Mouse (Mus musculus) cerebellum, postnatal 36 days (tissue): ENCODE data around the gene Gramd1b.

Experiments
- DNase-seq, 2 experiments: peaks; one replicate each; pipeline ENCODE4 v3.0.0; 2021 to 2022; ENCODE audit warnings: mixed read lengths in 2 of 2

The Gramd1b gene

DNA sequence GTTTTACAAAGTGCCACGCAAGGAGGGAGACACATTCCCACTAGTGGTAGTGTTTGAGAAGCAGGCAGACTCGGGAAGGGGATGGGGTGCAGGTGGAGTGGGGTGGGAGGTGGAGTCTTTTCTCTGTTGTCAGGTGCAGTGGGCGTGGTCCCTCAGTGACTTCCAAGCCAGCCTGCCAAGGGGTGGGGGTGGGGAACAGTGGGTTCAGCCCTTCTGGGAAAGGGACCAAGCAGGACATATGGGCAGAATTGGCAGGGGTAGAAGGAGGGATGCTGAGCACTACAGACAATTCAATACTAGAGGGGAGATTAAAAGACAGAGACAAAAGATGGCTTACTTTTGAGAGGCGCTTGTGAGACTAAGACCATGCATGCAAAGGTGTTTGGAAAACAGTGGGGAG lies 198.9 kb downstream of the Gramd1b start:
- DNase-seq, result peak; percentile 95

DNA sequence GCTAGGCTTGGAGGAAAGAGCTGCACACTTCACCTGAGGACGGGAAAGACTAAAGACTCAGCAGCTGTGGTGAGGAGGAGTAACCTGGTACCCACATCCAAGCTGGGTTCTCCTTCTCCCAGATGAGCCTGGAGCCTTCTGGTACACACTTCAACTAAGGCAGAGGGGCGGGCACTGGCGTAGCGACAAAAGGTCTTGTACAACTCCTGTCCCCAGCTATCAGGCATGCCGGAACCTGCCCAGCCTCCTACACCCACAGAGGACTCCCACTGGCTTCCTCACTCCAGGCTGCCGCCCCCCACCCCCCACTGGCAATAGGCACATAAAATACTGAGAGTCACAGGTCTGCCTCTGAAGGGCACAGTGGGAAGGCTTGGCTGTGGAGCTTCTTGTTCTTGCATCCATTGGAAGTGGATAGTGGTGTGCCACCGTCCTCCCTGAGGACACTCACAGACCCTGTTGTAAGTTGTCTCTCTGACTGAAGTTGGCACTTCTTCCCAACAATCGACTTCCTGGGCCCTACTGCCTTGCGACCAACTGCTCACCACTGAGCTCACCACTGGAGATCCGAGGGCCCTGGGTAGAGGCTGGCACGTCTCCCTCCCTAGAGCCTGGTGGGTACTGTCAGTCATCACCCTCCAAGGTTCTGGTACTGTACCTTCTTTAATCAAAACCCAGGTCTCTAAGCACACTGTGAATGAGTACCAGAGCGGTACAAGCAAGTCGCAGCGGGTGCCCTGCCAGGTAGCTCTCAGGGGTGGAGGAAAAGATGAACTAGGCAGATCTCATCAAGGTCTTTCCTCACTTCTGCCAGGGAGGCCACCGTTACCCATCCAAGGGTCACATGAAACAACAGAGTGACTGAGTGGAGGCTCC lies 199.5 kb downstream of the Gramd1b start:
- no peak for DNase-seq

DNA sequence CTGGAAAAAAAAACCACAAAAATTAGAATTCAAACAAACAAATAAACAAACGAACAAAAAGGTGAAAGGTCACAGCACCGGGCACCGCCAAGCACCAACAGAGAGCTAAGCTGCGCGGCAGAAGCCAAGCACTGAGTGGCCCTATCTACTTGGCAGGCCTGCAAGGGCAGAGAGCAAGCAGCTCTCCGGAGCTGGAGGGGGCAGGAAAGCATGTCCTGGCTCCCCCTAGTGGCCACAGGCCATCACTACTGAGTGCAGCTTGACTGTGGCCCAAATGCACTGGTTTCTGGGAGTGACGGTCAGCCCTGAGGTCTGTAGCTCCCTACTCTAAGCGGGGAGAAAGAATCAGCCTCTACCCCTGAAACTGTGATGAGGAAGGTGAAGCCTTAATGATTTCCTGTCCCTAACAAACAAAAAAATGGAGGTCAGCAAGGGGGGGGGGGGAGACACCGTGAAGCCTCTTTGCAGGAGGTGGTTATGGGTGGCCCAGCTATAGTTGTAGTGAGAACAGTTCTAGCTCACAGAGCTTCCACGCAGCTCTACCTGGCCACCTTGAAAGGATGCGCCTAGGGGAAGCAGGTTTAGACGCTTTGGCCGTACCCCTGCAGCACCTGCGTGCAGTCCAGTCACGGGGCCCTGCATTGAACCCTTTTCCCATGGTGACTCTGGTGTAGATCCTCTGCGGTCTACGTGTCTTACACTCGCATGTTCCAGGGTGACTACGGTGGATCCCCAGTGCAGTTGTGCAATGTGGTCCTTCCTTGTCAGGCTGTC lies 200.4 kb downstream of the Gramd1b start:
- DNase-seq, result peak; percentile 95

DNA sequence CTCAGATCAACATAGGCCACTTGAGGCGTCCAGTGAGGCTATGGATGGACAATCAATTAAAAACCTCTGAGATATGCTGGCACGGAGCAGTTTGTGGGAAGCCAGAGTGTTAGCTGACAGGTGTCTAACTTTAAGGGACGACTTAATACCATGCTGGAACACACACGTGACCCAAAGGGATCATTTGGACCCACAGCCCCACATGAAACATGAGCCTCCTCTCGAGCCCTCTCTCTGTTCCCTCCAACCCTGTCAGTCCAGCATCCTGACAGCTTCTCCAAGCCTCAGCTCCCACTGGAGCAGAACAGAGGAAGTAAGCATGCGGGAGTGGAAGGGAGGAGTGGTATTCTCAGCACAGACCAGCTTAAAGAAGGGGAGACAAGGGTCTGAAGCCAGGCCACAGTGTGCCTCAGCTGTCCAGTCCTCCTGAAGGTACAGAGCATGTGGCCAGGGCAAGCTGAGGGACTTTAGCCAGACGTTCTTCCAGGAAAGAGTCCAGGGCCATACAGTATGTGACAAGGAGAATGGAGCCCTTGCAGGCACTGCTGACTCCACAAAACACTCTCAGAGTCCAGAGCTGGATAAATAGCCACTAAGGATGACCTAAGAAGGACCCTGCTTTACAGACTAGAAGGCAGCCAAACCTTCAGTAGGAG lies 204.8 kb downstream of the Gramd1b start:
- DNase-seq, result no peak

DNA sequence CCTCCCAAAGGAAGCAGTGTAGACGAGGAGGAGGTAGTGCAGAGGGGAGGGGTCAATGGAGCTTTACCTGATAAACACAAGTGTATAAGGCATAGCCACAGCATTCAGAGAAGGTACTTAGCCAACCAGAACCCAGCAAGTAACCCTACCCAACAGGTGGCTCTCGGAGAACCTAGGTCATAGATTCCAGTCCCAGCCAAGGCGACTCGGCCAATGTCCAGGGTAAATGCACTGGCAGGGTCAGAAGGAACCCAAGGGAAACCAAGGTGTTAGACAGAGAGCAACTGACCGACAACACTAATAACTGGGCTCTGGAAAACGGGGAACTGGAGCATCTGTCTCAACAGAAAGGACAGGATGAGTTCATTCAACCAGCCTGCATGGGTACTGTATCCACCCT lies 206.4 kb downstream of the Gramd1b start:
- DNase-seq, result no peak

DNA sequence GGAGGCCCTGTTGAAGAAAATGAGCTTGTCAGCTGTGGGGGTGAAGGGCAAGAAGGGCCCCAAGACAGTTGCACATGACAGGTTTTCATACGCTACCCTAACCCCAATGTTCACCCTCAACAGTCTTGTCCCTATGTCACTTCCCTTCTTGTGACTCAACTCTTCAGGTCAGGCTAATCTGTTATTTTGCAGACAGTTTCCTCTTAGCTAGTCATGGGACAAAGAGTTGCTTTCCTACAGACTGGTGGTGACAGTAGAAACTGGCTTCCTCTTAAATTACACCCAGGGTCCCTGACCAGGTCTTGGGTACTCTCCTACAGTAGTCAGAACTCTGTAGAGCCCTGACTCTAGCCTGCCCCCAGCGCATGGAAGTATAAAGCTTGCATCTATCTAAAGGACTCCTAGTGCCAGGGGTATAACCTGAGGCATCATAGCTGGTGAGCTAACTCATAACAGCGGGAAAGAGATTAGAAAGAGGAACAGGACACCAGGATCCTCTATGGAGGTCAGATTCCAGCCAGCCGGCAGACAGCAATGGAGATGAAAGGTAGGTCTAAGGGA lies 206.9 kb downstream of the Gramd1b start:
- DNase-seq, result no peak

DNA sequence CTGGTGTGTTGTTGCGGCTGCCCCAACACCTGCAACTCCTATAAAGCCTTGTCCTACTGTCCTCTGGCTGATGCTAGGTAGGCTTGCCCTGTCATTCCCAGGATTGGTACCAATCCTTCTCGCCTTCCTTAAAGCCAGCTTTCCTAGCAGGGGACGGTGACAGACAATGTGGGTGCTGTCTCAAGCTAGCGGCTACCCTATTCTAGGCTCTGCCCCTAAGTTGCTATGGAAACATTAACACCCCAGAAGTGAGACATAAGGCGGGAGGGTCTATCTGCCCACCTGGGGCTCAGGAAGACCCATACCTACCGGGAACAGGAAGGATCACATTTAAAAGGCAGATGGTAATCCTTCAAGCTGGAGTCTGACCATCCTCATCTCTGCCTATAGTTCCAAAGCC lies 207.4 kb downstream of the Gramd1b start:
- no peak for DNase-seq

DNA sequence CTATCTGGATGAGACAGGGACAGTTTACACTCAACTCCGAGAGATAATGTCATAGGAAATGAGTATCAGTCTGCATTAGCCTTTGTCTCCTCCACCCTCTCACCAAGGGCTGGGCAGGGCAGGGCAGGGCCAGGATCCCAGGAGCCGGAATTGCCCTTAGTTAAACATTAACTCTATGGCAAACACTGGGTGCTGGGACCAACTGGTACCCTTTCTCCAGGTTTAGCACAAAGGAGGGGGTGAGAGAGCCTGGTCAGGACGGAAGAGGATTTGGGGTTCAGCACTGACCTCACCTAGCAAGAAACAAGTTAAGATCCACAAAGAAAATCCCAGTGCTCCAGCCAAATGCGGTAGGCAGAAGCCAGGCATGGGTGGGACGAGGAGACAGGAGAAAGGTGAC lies 208.0 kb downstream of the Gramd1b start:
- no peak for DNase-seq

DNA sequence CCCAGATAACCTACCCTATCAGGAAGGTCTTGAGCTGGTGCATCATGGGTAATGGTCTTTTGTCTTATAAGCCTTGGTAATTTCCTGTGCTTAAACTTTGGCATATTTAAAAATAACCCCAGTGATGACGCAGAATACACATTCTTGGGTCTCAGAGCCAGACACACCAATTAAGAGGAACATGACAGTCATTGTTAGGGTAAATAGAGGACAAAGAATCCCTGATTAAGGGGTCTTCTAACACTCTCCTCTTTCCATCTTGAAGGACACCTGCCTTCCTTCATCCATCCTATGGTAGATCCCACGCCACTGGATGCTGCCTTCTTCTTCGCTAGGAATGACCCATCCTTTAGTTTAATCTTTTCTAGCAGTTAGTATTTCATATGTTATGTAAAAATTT lies 208.8 kb downstream of the Gramd1b start:
- no peak for DNase-seq

DNA sequence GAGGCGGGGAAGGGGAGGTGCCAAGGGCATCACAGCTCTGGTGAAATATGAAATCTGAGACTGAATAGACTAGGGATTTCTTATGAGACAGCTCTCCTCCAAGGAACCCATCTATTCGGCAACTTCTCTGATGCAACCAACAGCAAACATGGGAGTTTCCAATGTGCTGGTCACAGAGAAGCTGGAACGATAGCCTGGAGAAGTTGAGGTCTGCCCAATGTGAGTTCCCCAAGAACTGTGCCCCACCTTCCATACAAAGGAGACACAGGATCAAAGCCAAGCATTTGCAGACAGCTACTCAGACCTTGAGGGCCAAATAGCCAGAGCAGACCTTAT lies 209.5 kb downstream of the Gramd1b start:
- no peak for DNase-seq

DNA sequence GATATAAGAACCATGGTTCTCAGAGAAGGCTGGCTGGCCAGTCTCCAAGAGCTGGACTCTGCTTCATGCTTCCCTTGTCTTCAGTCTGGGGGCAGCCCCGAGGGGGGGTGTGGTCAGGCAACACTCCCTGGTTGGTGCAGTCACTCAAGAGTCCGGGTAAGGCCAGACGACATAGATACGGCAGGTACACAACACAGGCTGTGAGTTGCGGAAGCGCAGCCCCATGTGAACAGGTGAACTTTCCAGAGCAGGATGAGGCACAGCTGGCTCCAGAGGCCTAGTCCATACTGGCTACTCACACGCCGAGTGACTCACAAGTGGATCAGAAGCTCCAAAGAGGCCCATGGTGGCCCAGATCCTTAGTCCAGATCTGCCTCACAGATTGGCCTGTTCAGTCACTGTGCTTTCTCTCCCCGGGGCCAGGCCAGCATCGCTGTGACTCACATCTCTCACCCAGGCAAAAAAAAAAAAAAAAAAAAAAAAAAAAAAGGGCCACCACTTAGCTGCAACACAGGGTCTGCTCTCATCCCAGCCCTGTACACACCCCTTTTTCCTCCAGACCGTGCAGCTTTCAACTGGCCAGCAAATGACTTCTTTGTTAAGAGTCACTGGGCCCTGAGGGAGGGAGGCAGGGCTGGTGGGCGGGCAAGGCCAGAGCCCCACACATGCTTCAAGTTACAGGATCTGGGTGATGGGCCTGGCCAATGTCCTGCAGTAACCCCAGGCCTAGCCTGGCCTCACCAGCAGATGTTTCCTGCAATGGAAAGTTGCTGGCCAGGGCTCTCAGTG lies 210.1 kb downstream of the Gramd1b start:
- DNase-seq, result peak in 1 of 2 experiments; percentile 41

DNA sequence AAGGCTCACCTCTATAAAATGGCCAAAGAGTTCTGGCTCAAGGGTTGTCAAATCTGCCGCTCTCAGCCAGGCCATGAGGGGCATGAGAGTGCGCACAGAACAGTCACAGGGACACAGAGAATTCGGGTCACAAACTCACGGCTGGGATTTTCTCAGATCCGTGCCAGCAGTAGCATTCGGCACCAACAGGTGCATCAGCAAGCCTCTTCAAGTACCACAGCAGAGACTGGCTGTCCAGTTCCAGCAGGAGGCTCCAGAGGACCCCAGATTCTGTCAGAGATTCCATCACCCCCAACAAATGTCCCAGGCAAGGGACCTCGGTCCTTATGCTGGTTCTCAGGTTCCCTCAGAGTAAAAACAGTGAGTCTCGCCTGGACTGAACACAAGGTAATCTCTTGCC lies 210.8 kb downstream of the Gramd1b start:
- no peak for DNase-seq

DNA sequence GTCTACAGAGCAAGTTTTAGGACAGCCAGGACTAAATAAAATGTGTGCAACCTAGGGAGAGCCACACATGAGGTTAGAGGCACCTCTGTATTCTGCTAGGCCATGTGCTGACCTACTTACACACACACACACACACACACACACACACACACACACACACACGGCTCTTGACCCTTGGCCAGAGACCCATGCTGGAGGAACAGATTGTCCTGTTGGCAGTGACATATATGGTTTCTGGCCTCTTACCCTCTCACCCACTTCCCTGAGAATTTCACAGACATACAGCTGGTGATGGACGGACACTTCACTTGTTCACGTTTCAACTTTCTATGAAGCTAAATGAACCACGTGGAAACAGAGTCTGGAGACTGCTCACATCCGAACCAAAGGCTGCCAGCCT lies 212.4 kb downstream of the Gramd1b start:
- DNase-seq, result peak; percentile 69 to 70

DNA sequence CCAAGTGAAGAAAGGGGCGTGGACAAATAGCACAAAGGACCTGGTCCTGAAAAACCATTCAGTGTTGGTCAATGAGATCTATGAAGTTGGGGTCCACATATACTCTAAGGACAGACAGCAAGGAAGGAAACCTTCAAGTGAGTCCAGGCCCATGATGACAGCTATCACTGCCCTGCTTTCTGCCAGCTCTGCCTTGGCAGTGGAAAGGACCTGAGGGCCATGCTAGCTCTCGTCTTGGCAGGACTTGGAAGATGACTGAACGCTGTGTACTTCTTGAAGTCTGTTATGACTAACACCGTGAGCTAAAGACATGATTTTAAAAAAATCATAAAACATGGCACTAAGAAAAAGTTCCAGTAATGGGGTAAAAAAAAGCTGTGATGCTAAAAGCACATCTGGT lies 213.4 kb downstream of the Gramd1b start:
- DNase-seq, result no peak

DNA sequence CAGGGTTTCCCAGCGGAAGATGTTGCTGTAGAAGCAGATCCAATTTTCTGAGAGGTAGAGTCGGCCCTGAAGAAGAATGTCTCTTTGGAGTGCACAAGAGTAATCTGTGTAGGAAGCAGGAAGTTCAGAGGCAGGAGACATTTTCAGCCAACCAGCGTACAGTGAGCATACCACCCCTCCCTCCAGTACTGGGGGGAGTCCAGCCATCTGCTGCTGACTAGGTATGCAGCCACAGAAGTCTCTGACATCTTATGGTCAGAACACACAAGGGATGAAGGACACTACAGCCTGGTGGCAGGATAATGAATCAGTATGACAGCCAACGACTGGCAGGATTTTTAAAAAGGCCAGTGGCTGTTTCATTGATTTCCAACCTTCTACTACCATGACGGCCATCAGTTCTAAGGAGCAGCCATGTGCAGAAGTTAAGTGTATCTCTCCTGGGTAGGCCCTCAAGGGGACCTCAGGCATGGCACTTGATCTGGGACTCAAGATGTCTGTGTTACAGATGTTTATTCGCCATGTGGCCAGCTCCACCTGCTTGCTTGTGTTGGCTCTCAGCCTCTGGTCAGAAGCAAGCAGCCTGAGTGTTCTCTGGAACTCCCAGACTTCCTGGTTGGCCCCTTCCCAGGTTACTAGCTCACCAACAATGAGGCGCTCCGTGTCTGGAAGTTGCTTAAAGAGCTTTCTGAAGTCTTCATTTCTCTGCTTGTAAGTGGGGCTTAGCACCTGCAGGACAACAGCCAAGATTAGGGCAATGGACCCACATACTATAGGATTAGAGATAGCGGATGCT lies 214.1 kb downstream of the Gramd1b start:
- DNase-seq, result no peak

DNA sequence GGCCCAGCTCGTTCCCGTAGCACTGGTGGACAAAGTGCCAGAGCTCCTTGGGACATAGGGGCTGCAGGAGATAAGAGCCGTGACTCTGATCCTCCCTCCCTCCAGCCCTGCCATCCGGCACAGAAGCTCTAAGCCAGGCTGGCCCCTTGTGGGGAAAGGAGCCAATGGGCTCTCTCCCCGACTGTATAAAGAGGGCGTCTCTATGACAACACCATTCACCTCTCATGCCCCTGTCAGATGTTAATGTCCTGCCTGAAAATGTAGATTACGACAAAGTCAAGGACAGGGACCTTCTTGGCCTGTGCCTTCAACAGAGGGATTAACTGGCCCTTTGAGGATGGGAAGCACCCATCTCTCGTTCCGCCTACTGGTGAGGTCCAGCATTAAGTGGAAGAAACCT lies 219.4 kb downstream of the Gramd1b start:
- DNase-seq, result no peak

DNA sequence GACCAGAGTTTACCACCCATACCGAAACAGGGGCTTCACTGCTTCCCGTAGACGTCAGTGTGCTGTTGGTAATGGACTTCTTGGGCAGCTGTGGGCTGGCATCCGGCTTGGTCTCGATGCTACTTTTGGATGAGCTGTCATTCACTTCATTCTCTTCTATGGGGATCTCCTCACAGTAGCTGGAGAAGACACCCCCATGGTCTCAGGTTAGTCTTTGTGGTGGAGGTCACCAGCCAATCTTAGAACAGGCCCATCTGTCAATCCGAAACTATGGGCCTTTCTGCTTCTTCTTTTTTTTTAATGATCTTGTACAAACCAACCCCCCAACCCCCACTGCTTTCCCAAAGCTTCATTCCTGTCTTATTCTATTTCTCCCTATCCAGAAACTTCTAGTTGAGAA lies 221.3 kb downstream of the Gramd1b start:
- no peak for DNase-seq

DNA sequence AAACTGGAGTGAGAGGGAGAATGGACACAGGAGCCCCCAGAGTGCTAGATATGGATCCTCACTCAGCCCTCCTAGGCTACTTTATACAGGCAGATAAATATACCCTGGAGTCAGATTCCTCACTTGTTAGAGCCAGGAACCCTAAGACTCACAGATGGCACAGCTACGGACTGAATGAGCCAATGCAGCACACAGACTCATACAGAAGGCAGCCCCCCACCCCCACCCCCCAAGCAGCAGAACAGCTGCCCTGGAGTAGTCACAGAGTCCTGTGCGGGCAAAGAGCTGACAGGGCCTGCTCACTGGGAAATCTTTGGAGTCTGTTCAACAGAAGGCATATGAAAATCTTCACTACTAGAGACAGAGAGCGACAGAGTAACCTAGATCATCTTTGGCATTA lies 223.9 kb downstream of the Gramd1b start:
- no peak for DNase-seq

DNA sequence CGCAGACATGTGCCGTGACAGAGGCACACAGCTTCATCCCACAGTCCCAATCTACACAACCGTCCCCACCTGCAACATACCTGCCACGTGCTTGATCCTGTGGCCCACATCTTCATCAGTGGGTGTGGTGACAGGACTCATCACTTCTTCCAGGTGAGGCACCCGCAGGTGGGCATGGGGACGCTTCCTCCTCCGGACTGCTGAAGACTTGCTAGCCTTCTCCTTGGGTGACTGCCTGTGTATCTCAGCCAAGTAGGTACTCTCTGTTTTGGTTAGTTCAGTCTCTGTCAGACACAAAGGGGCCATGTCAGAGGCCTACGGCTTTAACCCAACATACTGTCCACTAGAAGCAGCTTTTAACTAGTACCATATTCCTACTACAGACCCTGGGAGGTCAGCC lies 226.9 kb downstream of the Gramd1b start:
- no peak for DNase-seq

DNA sequence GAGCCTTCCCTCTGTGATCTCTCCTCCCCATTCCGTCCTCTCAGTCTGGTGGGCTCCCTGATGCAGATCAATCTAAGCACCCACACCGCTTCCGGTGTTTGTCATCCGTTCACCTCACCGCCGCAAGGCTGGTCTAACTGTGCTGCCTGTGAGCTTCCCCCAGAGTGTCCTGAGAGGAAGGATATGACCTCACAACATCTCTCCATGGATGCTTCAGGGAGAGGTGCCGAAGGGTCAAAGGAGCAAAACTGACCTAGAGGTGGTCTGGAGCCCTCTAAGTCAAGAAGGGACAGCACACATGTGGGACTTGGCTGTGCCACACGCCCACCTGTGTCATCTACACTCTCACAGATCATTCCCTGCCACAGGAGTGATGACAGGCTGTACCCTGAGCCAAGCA lies 228.8 kb downstream of the Gramd1b start:
- no peak for DNase-seq

DNA sequence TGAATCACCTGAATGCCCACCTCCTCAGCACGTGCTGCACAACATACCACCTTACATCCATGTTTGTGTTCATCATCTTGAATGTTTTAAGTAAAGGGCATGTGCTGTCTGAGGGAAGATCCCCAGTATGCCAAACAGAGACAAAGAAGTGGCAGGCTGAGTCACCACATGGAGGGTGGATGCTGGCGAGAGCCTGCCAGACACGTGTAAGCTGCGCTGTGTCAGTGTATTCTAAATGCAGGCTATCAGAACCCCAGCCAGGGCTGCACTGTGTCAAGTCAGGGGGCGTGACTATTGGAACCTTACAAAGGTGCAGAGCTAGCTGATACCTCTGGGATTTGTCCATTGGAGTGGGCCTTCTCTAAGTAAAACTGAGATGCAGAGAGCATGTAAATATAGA lies 229.7 kb downstream of the Gramd1b start:
- no peak for DNase-seq
